Comparison of ENCODE assay signal across 21 mouse cellular contexts in genomic region chr9:97143416-97143815, GRCm38 (mm10).
"Had no signal": no experiment of that assay in that cellular context is flagged by ENCODE, and none has a peak within 500 bp of the region (broad histone marks: within the 10 kb centered on the region; RNA-seq: fewer than 3 reads in every experiment).

No protein-coding gene starts in this region.

- H3K9ac ChIP-seq: forebrain, postnatal 0 days; heart, embryonic 12.5 days; hindbrain, embryonic 13.5 days; hindbrain, embryonic 15.5 days; limb, embryonic 13.5 days; limb, embryonic 15.5 days; liver, embryonic 12.5 days; liver, embryonic 14.5 days had no signal

- DNase-seq: forebrain, postnatal 0 days; gastrocnemius, postnatal 14 days; gastrocnemius, postnatal 36 days; heart, postnatal 14 days; heart, postnatal 36 days; kidney, adult 18-20 months; kidney, postnatal 10 days; layer of hippocampus, adult 9-11 months; layer of hippocampus, postnatal 36 days; left cerebral cortex, postnatal 4 days; lung, adult 18-20 months had no signal

- H3K36me3 ChIP-seq: heart, embryonic 10.5 days; heart, embryonic 12.5 days; hindbrain, embryonic 13.5 days; hindbrain, embryonic 15.5 days; limb, embryonic 13.5 days; limb, embryonic 15.5 days; liver, embryonic 12.5 days had no signal

- H3K4me2 ChIP-seq: heart, embryonic 12.5 days; hindbrain, embryonic 13.5 days; hindbrain, embryonic 15.5 days; limb, embryonic 13.5 days; limb, embryonic 15.5 days; liver, embryonic 12.5 days had no signal

- H3K27ac ChIP-seq: heart, embryonic 10.5 days; hindbrain, embryonic 13.5 days; hindbrain, embryonic 15.5 days; hindbrain, postnatal 0 days; limb, embryonic 13.5 days; limb, embryonic 15.5 days; liver, embryonic 12.5 days; liver, embryonic 14.5 days had no signal

- H3K9me3 ChIP-seq: heart, embryonic 10.5 days; heart, embryonic 12.5 days; hindbrain, embryonic 13.5 days; hindbrain, embryonic 15.5 days; limb, embryonic 13.5 days; limb, embryonic 15.5 days; liver, embryonic 12.5 days had no signal

- H3K4me1 ChIP-seq: hindbrain, embryonic 13.5 days; hindbrain, embryonic 15.5 days; limb, embryonic 15.5 days; liver, embryonic 12.5 days had no signal

- ATAC-seq: forebrain, postnatal 0 days; hindbrain, postnatal 0 days; intestine, embryonic 16.5 days; liver, embryonic 12.5 days had no signal

- H3K27me3 ChIP-seq: heart, embryonic 12.5 days; hindbrain, embryonic 13.5 days; hindbrain, embryonic 15.5 days; limb, embryonic 13.5 days; limb, embryonic 15.5 days had no signal

- H3K4me3 ChIP-seq: heart, embryonic 10.5 days; heart, embryonic 12.5 days; hindbrain, embryonic 13.5 days; hindbrain, embryonic 15.5 days; limb, embryonic 13.5 days; limb, embryonic 15.5 days; liver, embryonic 12.5 days had no signal
